Mouse (Mus musculus): ENCODE measurements around the gene Aif1.

DNA sequence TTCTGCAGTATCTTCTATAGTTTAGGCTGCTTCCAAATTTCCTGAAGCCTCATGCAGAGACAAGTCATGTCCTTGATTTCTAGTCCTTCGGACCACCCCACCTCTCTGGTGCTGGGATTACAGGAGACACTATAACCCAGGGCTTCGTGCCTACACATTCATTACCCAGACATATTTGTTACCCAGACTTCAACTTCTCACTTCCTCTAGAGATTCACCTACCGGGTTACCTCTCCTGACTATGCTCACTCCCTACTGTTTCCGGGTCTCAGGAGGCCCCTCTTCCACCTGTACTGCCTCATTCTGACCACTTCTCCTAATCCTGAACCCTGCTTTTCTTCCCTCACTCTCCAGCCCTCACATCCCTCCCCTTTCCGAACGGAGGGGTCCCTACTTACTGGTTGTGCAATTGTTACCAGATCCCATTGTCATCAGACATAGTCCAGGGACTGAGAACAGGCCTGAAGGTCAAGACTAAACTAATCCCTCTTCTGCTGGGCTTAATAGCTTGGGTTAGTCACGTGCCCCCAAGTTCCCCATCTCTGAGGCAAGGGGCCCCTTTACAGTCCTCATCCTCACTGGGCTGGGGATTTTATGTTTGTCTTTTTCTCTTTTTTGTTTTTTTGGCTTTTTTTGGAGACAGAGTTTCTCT is 12.2 kb upstream of the Aif1 start, which contains the start of gene Lst1:
- no peak for TF ChIP-seq POLR2A (IDR thresholded peaks at IDR 0.05; ENCODE audit: extremely low read depth, insufficient read depth, low read length)
- no peak for TF ChIP-seq CTCF (IDR thresholded peaks at IDR 0.05; ENCODE audit: extremely low read depth, insufficient read depth, low read length)
